Mouse (Mus musculus): Measurements from ENCODE around the gene Kcnj12. TPM values are rescaled to one million over a fixed set of nuclear protein-coding genes. Genes with fewer than 3 reads are reported as not detected.

The Kcnj12 gene
- total and polyA plus RNA-seq, 3 experiments, result not detected

DNA sequence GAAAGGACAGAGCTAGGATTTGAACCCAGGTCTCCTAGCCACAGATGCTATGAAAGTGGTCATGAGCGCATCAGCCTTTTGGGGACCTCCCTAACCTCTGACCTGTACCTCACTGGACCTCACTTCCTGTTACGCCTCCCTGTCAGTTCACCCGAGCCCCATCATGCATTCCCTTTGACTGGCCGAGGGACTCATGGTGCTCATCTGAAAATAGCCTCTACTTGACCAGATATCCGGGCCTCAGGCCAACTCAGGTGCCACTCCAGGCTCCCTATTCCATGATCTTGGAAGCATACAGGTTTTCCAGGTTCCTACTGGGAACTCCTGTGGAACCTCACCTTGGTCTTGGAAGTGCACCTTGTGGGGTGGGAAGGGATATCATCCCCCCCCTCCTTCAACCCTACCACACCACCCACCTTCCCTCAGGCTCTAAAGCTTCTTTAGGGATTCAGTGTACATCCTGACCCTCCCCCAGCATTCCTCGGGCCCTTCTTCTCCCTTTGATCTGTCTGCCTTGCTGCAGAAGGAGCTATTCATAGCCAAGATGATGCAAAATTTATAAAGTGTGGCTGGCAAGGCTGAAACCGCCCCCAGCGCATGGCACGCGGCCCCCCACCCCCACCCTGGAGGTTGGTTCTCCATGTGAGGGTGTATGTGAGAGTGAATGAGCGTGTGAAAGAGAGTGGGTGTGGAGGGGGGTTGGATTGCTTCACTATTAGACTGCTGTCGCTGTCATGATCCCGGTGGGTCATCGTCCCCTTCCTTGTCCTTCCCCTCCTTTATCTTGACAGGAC lies 40.5 kb upstream of the Kcnj12 start:
- Histone ChIP-seq H3K4me1 (ENCODE audit: control insufficient read depth in 1 of 2, insufficient read depth in 2 of 2) (peaks cover 0 to 10% of the 10 kb centered on the region in 2 experiments; a peak in 2 of 4 replicates), H3K27me3 (replicated peaks) (no peaks in the 10 kb centered on the region), H3K9ac (ENCODE audit: insufficient read depth, low read depth) (no peak overlapping the region), H3K9me3 (replicated peaks; ENCODE audit: low read length) (peaks cover 2% of the 10 kb centered on the region), H3K4me2 (ENCODE audit: insufficient read depth, low read depth, poor library complexity, severe bottlenecking) (no peak overlapping the region), H3K36me3 (replicated peaks in 1 of 2; ENCODE audit: control insufficient read depth in 1 of 2, insufficient read depth in 1 of 2, low read length in 1 of 2) (no peaks in the 10 kb centered on the region), H3K27ac (ENCODE audit: insufficient read depth, low read depth) (no peak overlapping the region), H3K79me2 (replicated peaks; ENCODE audit: control insufficient read depth, extremely low read depth, insufficient read depth, poor library complexity, severe bottlenecking) (no peaks in the 10 kb centered on the region), H3K4me3 (replicated peaks in 1 of 3; ENCODE audit: low read depth in 2 of 3, low read length in 2 of 3, poor library complexity in 1 of 3) (no peak overlapping the region)
- TF ChIP-seq KAT2A (IDR thresholded peaks at IDR 0.05; ENCODE audit: insufficient replicate concordance, low read length), result no peak
- TF ChIP-seq MAX (IDR thresholded peaks at IDR 0.05; ENCODE audit: low read length), result no peak
- no peak for TF ChIP-seq USF2 (conservative IDR thresholded peaks at IDR 0.05; ENCODE audit: low read depth, low read length)
- no peak for TF ChIP-seq MYC (IDR thresholded peaks at IDR 0.05; ENCODE audit: low read depth, low read length)
- no peak for TF ChIP-seq E2F4 (IDR thresholded peaks at IDR 0.05; ENCODE audit: insufficient replicate concordance, low read depth, low read length)
- TF ChIP-seq JUN (IDR thresholded peaks at IDR 0.05; ENCODE audit: insufficient read depth, low read depth, low read length), result no peak
- no peak for TF ChIP-seq PAX5 (IDR thresholded peaks at IDR 0.05; ENCODE audit: low read length)
- TF ChIP-seq ZNF384 (IDR thresholded peaks at IDR 0.05; ENCODE audit: low read depth, low read length), result no peak
- TF ChIP-seq CHD2 (IDR thresholded peaks at IDR 0.05; ENCODE audit: low read length), result no peak
- no peak for TF ChIP-seq MAFK (IDR thresholded peaks at IDR 0.05; ENCODE audit: insufficient replicate concordance, low read length)
- TF ChIP-seq NELFE (IDR thresholded peaks at IDR 0.05; ENCODE audit: low read depth, low read length), result no peak
- no peak for TF ChIP-seq POLR2AphosphoS2 (IDR thresholded peaks at IDR 0.05; ENCODE audit: low read depth, low read length)
- no peak for TF ChIP-seq GABPA (IDR thresholded peaks at IDR 0.05; ENCODE audit: insufficient replicate concordance, low read depth, low read length)
- dilution Hi-C loops (cut with MboI; ENCODE audit: extremely low pct_ligation_motif_present, extremely low pct_unique_long_range_greater_than_20kb, low sequenced_read_pairs) (no loop called here), in situ Hi-C loops (cut with MboI; ENCODE audit: low pct_ligation_motif_present, low pct_unique_long_range_greater_than_20kb, low sequenced_read_pairs) (no loop called here)
- no peak for DNase-seq (ENCODE audit: extremely low read depth)

DNA sequence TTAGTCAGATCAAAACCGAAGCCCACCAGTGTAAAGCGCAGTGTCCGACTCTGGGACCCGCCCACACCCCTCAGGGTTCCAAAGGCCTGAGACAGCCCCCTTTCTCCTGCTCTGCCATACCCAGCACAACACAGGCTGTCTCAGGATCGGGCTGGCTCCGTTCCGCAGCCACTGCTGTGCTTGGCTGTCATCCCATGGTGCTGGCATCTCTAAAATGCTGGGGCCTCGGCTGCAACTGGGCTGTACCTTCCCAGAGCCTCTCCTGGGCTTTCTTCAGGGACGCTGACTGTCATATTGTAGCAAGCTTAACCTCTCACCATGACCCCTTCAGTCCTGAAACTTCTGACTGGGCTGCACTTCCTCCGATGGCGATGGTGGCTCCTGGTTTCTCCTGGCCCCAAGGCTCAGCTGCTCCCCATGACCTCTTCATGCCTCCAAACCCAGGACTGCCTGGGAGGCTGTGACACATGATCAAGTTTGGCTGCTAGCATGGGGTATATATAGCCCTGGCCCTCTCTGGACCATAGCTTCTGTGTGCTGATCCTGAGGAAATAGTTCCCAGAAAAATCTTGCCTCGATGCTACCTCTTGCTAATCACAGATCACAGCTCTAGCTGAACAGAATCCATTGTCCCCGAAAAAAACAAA lies 37.3 kb upstream of the Kcnj12 start:
- Histone ChIP-seq H3K27ac (ENCODE audit: insufficient read depth, low read depth) (no peak overlapping the region), H3K4me2 (ENCODE audit: insufficient read depth, low read depth, poor library complexity, severe bottlenecking) (no peak overlapping the region), H3K27me3 (replicated peaks) (no peaks in the 10 kb centered on the region), H3K9ac (ENCODE audit: insufficient read depth, low read depth) (no peak overlapping the region), H3K4me3 (replicated peaks in 1 of 3; ENCODE audit: low read depth in 2 of 3, low read length in 2 of 3, poor library complexity in 1 of 3) (no peak overlapping the region), H3K4me1 (ENCODE audit: control insufficient read depth in 1 of 2, insufficient read depth in 2 of 2) (peaks cover 0 to 10% of the 10 kb centered on the region in 2 experiments; a peak in 2 of 4 replicates), H3K79me2 (replicated peaks; ENCODE audit: control insufficient read depth, extremely low read depth, insufficient read depth, poor library complexity, severe bottlenecking) (no peaks in the 10 kb centered on the region), H3K9me3 (replicated peaks; ENCODE audit: low read length) (peaks cover 12% of the 10 kb centered on the region), H3K36me3 (replicated peaks in 1 of 2; ENCODE audit: control insufficient read depth in 1 of 2, insufficient read depth in 1 of 2, low read length in 1 of 2) (no peaks in the 10 kb centered on the region)
- no peak for DNase-seq (ENCODE audit: extremely low read depth)
- in situ Hi-C loops (cut with MboI; ENCODE audit: low pct_ligation_motif_present, low pct_unique_long_range_greater_than_20kb, low sequenced_read_pairs) (no loop called here), dilution Hi-C loops (cut with MboI; ENCODE audit: extremely low pct_ligation_motif_present, extremely low pct_unique_long_range_greater_than_20kb, low sequenced_read_pairs) (no loop called here)
- TF ChIP-seq NELFE (IDR thresholded peaks at IDR 0.05; ENCODE audit: low read depth, low read length) (no peak), MEF2A (IDR thresholded peaks at IDR 0.05; ENCODE audit: borderline replicate concordance, low read depth, low read length) (no peak), E2F4 (IDR thresholded peaks at IDR 0.05; ENCODE audit: insufficient replicate concordance, low read depth, low read length) (no peak), POLR2A (IDR thresholded peaks at IDR 0.05; ENCODE audit: low read depth, low read length) (no peak), HCFC1 (IDR thresholded peaks at IDR 0.05; ENCODE audit: low read depth, low read length) (no peak), USF2 (conservative IDR thresholded peaks at IDR 0.05; ENCODE audit: low read depth, low read length) (no peak), PAX5 (IDR thresholded peaks at IDR 0.05; ENCODE audit: low read length) (no peak), CHD2 (IDR thresholded peaks at IDR 0.05; ENCODE audit: low read length) (no peak), GABPA (IDR thresholded peaks at IDR 0.05; ENCODE audit: insufficient replicate concordance, low read depth, low read length) (no peak), ZC3H11A (IDR thresholded peaks at IDR 0.05; ENCODE audit: low read depth, low read length) (no peak), SIN3A (IDR thresholded peaks at IDR 0.05; ENCODE audit: low read length) (no peak), ZKSCAN1 (IDR thresholded peaks at IDR 0.05; ENCODE audit: borderline replicate concordance, low read depth, low read length) (no peak), SMC3 (IDR thresholded peaks at IDR 0.05; ENCODE audit: low read depth, low read length) (no peak), RCOR1 (conservative IDR thresholded peaks at IDR 0.05; ENCODE audit: low read depth, low read length) (no peak), TBP (conservative IDR thresholded peaks at IDR 0.05; ENCODE audit: low read depth, low read length) (no peak)
